Mouse (Mus musculus) cortical plate, adult 2 months (tissue): Measurements from ENCODE around the gene Borcs6.

Source experiments
- CTCF ChIP-seq: fragments of 200-500 bp; IDR thresholded peaks from 2 replicates; pipeline ENCODE4 v1.5.1; 2011; ENCODE audit warnings: mild to moderate bottlenecking, control low read depth, low read length; ENCODE audit not compliant: insufficient read depth; ENCODE audit errors: extremely low read depth
- POLR2A ChIP-seq: fragments of 200-500 bp; IDR thresholded peaks from 2 replicates; pipeline ENCODE4 v1.6.1; 2011; ENCODE audit warnings: mild to moderate bottlenecking, low read length, control low read depth; ENCODE audit not compliant: insufficient read depth; ENCODE audit errors: extremely low read depth

DNA sequence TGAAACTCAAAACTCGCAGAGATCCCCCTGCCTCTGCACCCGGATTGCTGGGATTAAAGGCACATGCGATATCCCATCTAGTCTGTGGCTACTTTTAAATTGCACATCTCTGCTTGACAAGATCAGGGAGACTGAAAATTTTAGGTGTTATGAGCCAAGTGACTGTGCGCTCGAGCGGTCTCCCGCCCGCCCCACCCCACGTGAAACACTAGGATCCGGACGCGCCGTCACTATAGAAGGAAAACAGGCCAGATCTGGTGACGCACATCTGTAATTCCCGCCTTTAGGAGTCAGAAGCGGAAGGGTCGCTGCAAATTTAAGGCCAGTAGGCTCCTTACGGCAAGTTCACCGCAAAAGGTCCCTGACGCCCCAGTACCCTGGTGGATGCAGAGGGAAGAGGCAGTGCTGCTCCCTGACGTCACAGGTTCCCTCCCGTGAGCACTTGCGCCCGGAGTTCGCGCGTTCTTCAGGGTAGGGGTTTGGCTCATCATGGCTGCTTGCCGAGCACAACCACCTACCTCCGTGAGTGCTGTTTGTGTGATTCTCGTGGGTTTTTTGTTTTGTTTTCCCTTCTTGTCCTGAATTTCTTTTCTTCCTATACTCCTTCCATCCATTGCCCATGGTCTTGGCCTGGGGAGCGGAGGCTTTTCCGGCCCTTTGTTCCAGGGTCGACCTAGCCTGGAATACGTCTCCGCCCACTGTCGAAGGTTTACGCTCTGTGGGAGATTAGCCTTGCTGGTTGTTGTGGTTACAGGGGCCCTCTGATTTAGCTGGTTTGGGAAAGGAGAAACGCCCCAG, 43.7 kb upstream of the Borcs6 start, which contains the start of gene Ctc1:
- TF ChIP-seq CTCF (peak; percentile 50), POLR2A (peak; percentile 82)
